Mouse (Mus musculus): ENCODE measurements around the gene Nqo2.

Nqo2 gene

GRCm38 (mm10) chr13:34002058-34003006 lies 37.8 kb downstream of the Nqo2 start, which contains the start of the genes Ripk1 and Serpinb6a:
TSS of gene Ripk1 (plus strand) at chr13:34002363.
TSS of gene Serpinb6a (minus strand) at chr13:34002794.
- DNase-seq = peak; percentile 93

GRCm38 (mm10) chr13:34003058-34003457 lies 38.6 kb downstream of the Nqo2 start:
- DNase-seq = no peak

GRCm38 (mm10) chr13:34007234-34007633 lies 42.7 kb downstream of the Nqo2 start:
- no peak for DNase-seq

GRCm38 (mm10) chr13:34016927-34017569 lies 52.6 kb downstream of the Nqo2 start:
- no peak for DNase-seq

GRCm38 (mm10) chr13:34018521-34018920 lies 54.0 kb downstream of the Nqo2 start:
- no peak for DNase-seq

- no peak for DNase-seq
Measured at GRCm38 (mm10) chr13:34021998-34022397, 57.5 kb downstream of the Nqo2 start.

- DNase-seq = no peak
Measured at GRCm38 (mm10) chr13:34032041-34032440, 67.6 kb downstream of the Nqo2 start.

GRCm38 (mm10) chr13:34035424-34035823 lies 70.9 kb downstream of the Nqo2 start:
- no peak for DNase-seq

GRCm38 (mm10) chr13:34036726-34037125 lies 72.2 kb downstream of the Nqo2 start:
- DNase-seq = no peak

- peak; percentile 93 for DNase-seq
Measured at GRCm38 (mm10) chr13:34037172-34038055, 72.9 kb downstream of the Nqo2 start, which contains the start of gene Bphl. TSS of gene Bphl (plus strand) at chr13:34037597.

GRCm38 (mm10) chr13:34038056-34038432 lies 73.6 kb downstream of the Nqo2 start:
- no peak for DNase-seq

All from lung, postnatal 14 days (tissue).